Mouse (Mus musculus) megakaryocyte-erythroid progenitor cell, adult 5-6 weeks (primary cell): ENCODE measurements at regions not wholly inside any gene's neighbourhood (a gene's known extent, or its start where the extent isn't known, plus 50 kb on each side); places are given as distances from the start of the nearest gene placed in this dataset.

Experiments
- ATAC-seq: replicated peaks from 2 replicates; pipeline ENCODE4 v1.8.0; 2016; ENCODE audit warnings: mild to moderate bottlenecking, inconsistent platforms; ENCODE audit not compliant: severe bottlenecking, poor library complexity, low FRiP score, low TSS enrichment

DNA sequence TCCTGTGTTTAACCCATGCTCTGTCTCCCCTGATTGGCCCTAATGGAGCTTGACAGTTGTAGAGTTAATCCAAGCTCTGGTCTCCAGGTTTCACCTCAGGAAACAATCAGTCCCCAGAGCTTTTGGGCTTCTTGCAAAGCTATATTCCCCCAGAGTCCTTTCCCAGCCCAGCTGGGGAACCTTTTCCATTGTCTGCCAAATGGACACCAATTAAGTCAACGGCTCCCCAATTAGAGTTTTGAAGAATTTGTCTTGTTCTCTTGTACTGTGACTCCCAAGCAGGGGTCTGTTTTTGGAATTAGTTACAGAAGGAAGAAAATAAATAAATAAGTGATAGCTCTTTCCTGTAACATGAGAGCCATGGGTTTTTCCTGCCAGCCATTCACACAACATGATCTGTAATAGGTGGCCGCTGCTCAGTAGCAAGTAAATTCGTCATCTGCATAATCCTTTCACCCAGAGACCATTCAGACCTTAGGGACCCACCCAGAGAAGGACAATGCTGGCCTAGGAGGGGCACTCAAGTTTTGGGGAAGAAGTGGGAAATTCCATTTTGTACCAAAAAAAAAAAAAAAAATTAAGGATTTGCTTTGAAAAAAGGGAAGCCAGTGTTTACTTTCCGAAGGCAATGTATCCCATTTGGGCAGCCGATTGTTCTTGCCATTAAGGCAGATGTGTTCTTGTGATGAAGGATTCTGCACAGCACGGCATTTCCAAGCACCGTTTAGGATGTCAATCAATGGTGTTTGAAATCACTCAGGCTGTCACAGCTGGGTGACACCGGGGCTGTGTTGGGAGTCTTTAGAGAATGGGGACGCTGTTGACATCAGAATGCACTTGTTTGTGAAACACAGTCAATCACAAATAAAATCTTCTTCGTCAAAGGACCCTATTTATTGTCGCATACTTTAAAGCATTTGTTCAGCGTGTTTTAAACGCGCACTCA lies 286.6 kb downstream of the Gm10295 start:
- no peak for ATAC-seq

GRCm38 (mm10) chr7:71050825-71051224 lies 300.5 kb downstream of the Gm10295 start:
- ATAC-seq = no peak

- no peak for ATAC-seq
Measured at GRCm38 (mm10) chr7:71047201-71047600, 304.1 kb downstream of the Gm10295 start.

- ATAC-seq = no peak
Measured at GRCm38 (mm10) chr7:71046596-71046995, 304.7 kb downstream of the Gm10295 start.

- no peak for ATAC-seq
Measured at GRCm38 (mm10) chr7:71043789-71044188, 307.5 kb downstream of the Gm10295 start.

- ATAC-seq = no peak
Measured at GRCm38 (mm10) chr7:71043128-71043527, 308.2 kb downstream of the Gm10295 start.

- no peak for ATAC-seq
Measured at GRCm38 (mm10) chr7:71041388-71041787, 309.9 kb downstream of the Gm10295 start.

- no peak for ATAC-seq
Measured at GRCm38 (mm10) chr7:71040846-71041245, 310.4 kb downstream of the Gm10295 start.

- no peak for ATAC-seq
Measured at GRCm38 (mm10) chr7:71038537-71038936, 312.7 kb downstream of the Gm10295 start.

GRCm38 (mm10) chr7:71033121-71033520 lies 318.2 kb downstream of the Gm10295 start:
- ATAC-seq = no peak

GRCm38 (mm10) chr7:71023946-71024610 lies 327.2 kb downstream of the Gm10295 start:
- no peak for ATAC-seq

DNA sequence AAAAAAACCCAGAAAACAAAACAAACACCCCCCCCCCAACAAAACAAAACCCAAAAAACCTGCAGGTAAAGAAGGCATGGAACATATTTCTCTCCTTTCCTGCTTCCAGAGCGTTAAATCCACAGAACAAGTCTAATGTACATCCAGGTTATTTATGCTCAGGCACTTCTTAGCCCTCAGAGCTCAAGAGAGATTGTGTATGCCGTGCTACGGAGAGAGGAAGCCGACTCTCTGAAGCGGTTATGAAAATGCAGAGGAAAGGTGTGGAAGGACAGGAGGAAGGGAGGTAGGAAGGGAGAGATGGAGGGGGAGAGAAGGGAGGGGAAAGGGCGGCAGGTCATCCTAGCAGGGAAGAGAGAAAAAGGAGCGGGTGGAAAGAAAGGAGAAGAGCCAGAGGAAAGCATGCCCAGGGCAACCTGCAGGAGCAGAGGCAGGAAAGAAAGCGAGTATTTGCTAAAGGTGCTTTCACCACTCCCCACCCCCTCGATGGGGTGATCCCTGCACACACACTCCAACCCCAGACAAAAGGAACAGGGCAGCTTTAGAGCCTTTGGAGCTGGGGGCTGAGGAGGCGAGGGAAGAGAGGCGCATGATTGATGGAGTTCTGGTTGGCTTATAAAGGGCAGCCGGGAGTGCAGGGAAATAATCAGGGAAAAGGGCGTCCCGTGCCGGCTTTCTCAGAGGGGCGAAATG lies 327.9 kb downstream of the Gm10295 start:
- no peak for ATAC-seq
